Mouse (Mus musculus) liver, embryonic 15.5 days (tissue): ENCODE results near the gene Tbx3. TPM values are rescaled to one million over a fixed set of nuclear protein-coding genes. Genes with fewer than 3 reads are reported as not detected.

Experiments
- ATAC-seq: fragments of 200-750 bp; cut with Nextera tagmentation; 2 replicates; pipeline ENCODE4 v1.8.0; 2017; ENCODE audit warnings: moderate number of reproducible peaks, mild to moderate bottlenecking, moderate library complexity; ENCODE audit not compliant: insufficient read depth
- H3K27ac ChIP-seq: fragments of 300-500 bp; sonication (generic); replicated peaks from 2 replicates; pipeline ENCODE4 v1.5.1; 2015; ENCODE audit warnings: mild to moderate bottlenecking, inconsistent platforms
- H3K27me3 ChIP-seq: fragments of 300-500 bp; sonication (generic); 2 replicates; pipeline ENCODE4 v1.6.1; 2015; ENCODE audit warnings: mild to moderate bottlenecking, inconsistent platforms
- H3K36me3 ChIP-seq: fragments of 300-500 bp; sonication (generic); replicated peaks from 2 replicates; pipeline ENCODE4 v1.6.1; 2015; ENCODE audit warnings: moderate library complexity, mild to moderate bottlenecking, inconsistent platforms
- H3K4me1 ChIP-seq: fragments of 300-500 bp; sonication (generic); replicated peaks from 2 replicates; pipeline ENCODE4 v1.6.1; 2015; ENCODE audit warnings: inconsistent platforms
- H3K4me2 ChIP-seq: fragments of 300-500 bp; sonication (generic); 2 replicates; pipeline ENCODE4 v1.6.1; 2015; ENCODE audit warnings: moderate library complexity, mild to moderate bottlenecking, inconsistent platforms
- H3K4me3 ChIP-seq: fragments of 300-500 bp; sonication (generic); replicated peaks from 2 replicates; pipeline ENCODE4 v1.5.1; 2015; ENCODE audit warnings: mild to moderate bottlenecking, inconsistent platforms
- H3K9ac ChIP-seq: fragments of 300-500 bp; sonication (generic); 2 replicates; pipeline ENCODE4 v1.6.1; 2015; ENCODE audit warnings: moderate library complexity, mild to moderate bottlenecking, inconsistent platforms
- H3K9me3 ChIP-seq: fragments of 300-500 bp; sonication (generic); replicated peaks from 2 replicates; pipeline ENCODE4 v1.6.1; 2016; ENCODE audit warnings: inconsistent platforms
- WGBS: fragments of 180-500 bp; shearing (Covaris S2); methylation state at CpG from one replicate; pipeline ENCODE4 v1.1.7; 2015; ENCODE audit warnings: mixed read lengths; ENCODE audit not compliant: insufficient replicate concordance; 5-methylcytosine and 5-hydroxymethylcytosine counted together
- polyA plus RNA-seq: library from polyadenylated mRNA; unstranded; fragments of >200 nt; fragmentation: Nextera tagmentation; extraction: Ambion mirVana; gene quantifications from 2 replicates; pipeline ENCODE4 v1.2.1, GENCODE M21; 2015

The Tbx3 gene
- polyA plus RNA-seq, 1 experiment from 2014 or later, result 2.6 TPM

DNA sequence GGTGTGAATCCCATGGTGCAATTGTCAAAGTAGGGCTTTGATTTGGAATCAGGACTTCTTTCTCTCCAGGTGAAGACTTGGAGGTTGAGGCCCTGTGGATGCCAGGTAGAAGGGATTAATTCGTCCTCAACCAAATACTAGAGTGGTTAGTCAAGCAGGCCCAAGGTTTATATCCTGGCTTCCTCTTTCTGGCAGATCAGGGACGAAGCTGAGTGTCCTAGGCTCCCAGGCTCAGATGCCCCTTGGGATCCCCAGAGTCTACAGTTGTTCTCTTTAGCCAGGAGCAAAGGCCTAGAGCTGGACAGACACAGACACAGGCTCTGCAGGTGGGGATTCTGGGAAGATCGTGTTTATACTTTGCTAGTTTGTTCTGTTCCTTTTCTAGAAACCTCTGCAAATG is 17.8 kb downstream of the Tbx3 start:
- 0 out of 2 replicates have a peak, but pooled peaks cover under 1% of the 10 kb centered on the region for H3K4me1 ChIP-seq
- peaks cover 82% of the 10 kb centered on the region for H3K27me3 ChIP-seq
- no peak overlapping the region for H3K9ac ChIP-seq
- no peak overlapping the region for H3K4me3 ChIP-seq
- H3K4me2 ChIP-seq, result no peak overlapping the region
- WGBS, result 19% methylated on average over 3 of the region's 3 CpGs
- no peaks in the 10 kb centered on the region for H3K36me3 ChIP-seq
- H3K9me3 ChIP-seq, result no peaks in the 10 kb centered on the region
- no peak for ATAC-seq
- H3K27ac ChIP-seq, result no peak overlapping the region

- WGBS, result 16% methylated on average over 8 of the region's 8 CpGs
- H3K4me2 ChIP-seq, result no peak overlapping the region
- H3K27me3 ChIP-seq, result peaks cover 75% of the 10 kb centered on the region
- no peak overlapping the region for H3K27ac ChIP-seq
- no peak overlapping the region for H3K9ac ChIP-seq
- no peaks in the 10 kb centered on the region for H3K4me1 ChIP-seq
- H3K36me3 ChIP-seq, result no peaks in the 10 kb centered on the region
- no peak for ATAC-seq
- no peaks in the 10 kb centered on the region for H3K9me3 ChIP-seq
- H3K4me3 ChIP-seq, result no peak overlapping the region
Measured at GRCm38 (mm10) chr5:119688914-119689420, 18.5 kb downstream of the Tbx3 start.

DNA sequence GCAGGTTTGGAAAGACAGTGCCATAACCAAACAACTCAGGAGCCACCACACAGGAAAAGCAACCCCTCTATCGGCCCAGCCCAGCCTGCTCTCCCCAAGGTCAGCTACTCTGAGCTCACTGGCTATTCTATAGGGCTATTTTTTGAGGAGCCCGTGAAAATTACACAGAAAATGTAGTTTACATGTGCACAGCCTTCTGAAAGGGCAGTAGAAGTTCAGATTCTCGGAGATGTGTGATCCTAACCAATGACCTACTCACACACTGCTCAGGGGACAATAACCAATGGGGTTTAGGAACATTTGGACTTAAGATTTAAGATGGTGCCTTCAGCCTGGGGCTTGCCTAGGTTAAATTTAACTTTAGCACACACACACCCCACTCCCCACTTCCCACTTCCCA is 19.0 kb downstream of the Tbx3 start:
- no peak overlapping the region for H3K27ac ChIP-seq
- no peak overlapping the region for H3K4me2 ChIP-seq
- H3K4me1 ChIP-seq, result no peaks in the 10 kb centered on the region
- 19% methylated on average over 3 of the region's 3 CpGs for WGBS
- peaks cover 71% of the 10 kb centered on the region for H3K27me3 ChIP-seq
- no peak for ATAC-seq
- H3K36me3 ChIP-seq, result no peaks in the 10 kb centered on the region
- H3K9ac ChIP-seq, result no peak overlapping the region
- no peak overlapping the region for H3K4me3 ChIP-seq
- H3K9me3 ChIP-seq, result no peaks in the 10 kb centered on the region

DNA sequence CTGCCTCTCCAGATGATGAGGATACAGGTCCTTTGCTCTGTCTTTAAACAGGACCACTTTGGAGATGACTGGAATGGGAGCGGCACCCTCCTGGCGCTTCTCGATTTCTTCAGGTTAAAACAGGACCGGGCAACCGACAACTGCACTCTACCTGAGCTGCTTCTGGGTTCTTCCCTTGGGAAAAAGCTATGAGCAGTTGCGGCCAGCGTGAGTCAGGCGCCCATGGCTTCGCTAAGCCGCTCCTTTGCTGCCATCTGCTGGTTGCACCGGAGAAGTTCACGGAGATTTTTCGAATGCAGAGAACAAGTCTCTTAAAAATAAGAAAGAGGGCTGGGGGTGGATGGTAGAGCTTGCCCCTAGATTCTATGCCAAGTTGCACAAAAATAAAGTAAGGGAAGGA is 20.6 kb downstream of the Tbx3 start:
- Histone ChIP-seq H3K4me2 (no peak overlapping the region), H3K27me3 (peaks cover 56% of the 10 kb centered on the region), H3K27ac (no peak overlapping the region), H3K36me3 (no peaks in the 10 kb centered on the region), H3K9me3 (no peaks in the 10 kb centered on the region), H3K9ac (no peak overlapping the region), H3K4me1 (no peaks in the 10 kb centered on the region), H3K4me3 (no peak overlapping the region)
- no peak for ATAC-seq
- 1% methylated on average over 13 of the region's 13 CpGs for WGBS

DNA sequence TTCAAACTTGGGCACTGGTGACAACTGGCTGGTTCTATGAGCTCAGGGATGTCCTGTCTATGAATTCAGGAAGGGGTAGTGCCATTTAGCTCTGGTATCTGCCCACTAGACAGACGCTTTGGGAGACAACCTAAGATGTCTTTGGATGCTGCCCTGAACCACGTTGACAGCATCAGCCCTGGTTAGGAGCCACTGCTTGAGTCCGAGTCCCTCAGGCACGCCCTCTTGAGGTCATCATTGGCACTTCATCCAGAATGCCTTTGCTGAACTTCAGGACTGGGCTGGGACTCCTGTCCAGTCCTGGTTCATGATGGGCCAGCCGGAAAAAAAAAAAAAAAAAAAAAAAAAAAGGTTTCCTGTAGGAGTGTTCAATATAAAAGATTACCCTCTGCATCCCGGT is 22.0 kb downstream of the Tbx3 start:
- no peak overlapping the region for H3K9ac ChIP-seq

DNA sequence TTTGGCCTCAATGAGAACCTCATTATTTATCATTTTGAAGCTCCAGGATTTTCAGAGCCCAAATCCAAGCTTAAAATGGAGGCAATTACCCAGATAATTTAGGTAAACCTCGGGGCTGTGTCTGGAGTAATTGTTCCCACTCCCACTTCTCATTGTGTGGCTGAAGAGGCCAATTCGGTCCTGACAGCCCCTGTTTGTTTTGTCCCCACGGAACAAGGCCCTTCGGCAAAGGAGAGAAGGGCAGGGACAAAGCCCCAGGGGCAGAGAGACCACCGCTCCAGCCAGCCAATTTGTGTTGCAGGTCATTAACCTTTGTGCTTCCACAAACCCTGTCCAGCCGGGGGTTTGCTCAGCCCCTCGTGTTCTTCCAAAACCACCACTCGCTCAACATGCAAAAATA is 24.4 kb downstream of the Tbx3 start:
- Histone ChIP-seq H3K9me3 (no peaks in the 10 kb centered on the region), H3K27me3 (peaks cover 17% of the 10 kb centered on the region), H3K4me3 (no peak overlapping the region), H3K36me3 (no peaks in the 10 kb centered on the region), H3K27ac (no peak overlapping the region), H3K4me1 (no peaks in the 10 kb centered on the region), H3K4me2 (no peak overlapping the region), H3K9ac (no peak overlapping the region)
- 35% methylated on average over 8 of the region's 8 CpGs for WGBS
- ATAC-seq, result no peak

More for the DNA sequence above, 22.0 kb downstream of the Tbx3 start:
- WGBS, result 19% methylated on average over 6 of the region's 6 CpGs
- H3K4me3 ChIP-seq, result no peak overlapping the region
- no peak for ATAC-seq
- peaks cover 42% of the 10 kb centered on the region for H3K27me3 ChIP-seq
- H3K4me2 ChIP-seq, result no peak overlapping the region
- H3K36me3 ChIP-seq, result no peaks in the 10 kb centered on the region
- no peaks in the 10 kb centered on the region for H3K4me1 ChIP-seq
- H3K27ac ChIP-seq, result no peak overlapping the region
- H3K9me3 ChIP-seq, result no peaks in the 10 kb centered on the region

DNA sequence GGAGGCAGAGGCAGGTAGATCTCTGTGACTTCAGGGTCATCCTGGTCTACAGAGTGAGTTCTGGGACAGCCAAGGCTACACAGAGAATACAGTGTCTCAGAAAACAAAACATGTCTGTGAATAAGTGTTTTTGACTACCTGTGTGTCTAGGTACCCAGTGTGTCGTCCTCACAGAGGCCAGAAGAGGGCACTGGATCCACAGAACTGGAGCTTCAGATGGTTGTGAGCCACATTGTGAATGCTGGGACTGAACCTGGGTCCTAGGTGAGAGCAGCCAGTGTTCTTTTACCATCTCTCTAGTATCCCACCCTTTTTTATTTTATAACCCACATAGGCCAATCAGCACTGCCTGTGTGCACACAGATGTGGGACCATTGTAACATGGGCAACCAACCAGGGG is 32.6 kb downstream of the Tbx3 start:
- Histone ChIP-seq H3K4me1 (no peaks in the 10 kb centered on the region), H3K36me3 (no peaks in the 10 kb centered on the region), H3K9me3 (no peaks in the 10 kb centered on the region), H3K27ac (no peak overlapping the region), H3K4me2 (no peak overlapping the region), H3K27me3 (peaks cover 38% of the 10 kb centered on the region), H3K4me3 (no peak overlapping the region), H3K9ac (no peak overlapping the region)
- ATAC-seq, result no peak
- WGBS, result 36% methylated on average over 1 of the region's 1 CpGs

DNA sequence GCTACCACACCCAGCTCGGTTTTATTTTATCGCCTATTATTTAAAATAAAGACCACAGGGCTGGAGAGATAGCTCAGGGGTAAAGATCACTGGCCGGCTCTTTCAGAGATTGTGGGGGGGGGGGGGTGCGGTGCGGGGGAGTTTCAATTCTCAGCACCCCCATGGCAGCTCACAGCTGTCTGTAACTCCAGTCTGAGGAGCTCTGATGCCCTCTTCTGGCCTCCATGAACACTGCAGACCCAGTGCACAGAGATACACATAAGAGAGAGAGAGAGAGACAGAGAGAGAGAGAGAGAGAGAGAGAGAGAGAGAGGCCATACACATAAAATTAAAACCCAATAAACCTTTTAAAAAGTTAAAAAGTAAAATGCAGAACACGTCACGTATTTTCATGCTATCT is 34.4 kb downstream of the Tbx3 start:
- H3K27me3 ChIP-seq, result peaks cover 42% of the 10 kb centered on the region
- no peaks in the 10 kb centered on the region for H3K36me3 ChIP-seq
- no peak overlapping the region for H3K4me2 ChIP-seq
- no peak for ATAC-seq
- H3K4me1 ChIP-seq, result no peaks in the 10 kb centered on the region
- no peak overlapping the region for H3K4me3 ChIP-seq
- H3K9me3 ChIP-seq, result no peaks in the 10 kb centered on the region
- WGBS, result 47% methylated on average over 7 of the region's 7 CpGs
- H3K27ac ChIP-seq, result no peak overlapping the region
- H3K9ac ChIP-seq, result no peak overlapping the region

DNA sequence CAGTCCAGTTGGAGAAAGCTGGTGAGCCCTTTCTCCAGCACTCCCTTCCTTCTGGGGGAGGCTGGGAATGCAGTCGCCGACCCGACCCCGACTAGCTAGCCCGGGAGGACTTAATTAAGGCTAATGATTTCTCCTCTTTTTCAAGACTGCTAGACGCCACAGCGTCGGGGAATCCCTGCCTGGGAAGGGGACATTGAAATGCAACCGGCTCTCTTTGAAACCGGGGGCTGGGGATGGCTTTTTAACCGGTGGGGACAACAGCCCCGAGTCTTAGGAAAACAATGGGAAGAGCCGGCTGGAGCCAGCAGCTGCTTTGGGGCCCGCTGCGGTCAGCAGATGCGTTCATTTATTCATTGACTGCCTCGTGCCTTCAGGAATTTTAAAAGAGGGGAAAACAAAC is 36.0 kb downstream of the Tbx3 start:
- Histone ChIP-seq H3K9me3 (no peaks in the 10 kb centered on the region), H3K4me3 (no peak overlapping the region), H3K27ac (no peak overlapping the region), H3K4me2 (no peak overlapping the region), H3K9ac (no peak overlapping the region), H3K4me1 (no peaks in the 10 kb centered on the region), H3K27me3 (peaks cover 42% of the 10 kb centered on the region), H3K36me3 (no peaks in the 10 kb centered on the region)
- ATAC-seq, result no peak
- 3% methylated on average over 17 of the region's 17 CpGs for WGBS

GRCm38 (mm10) chr5:119708850-119709585 is 38.5 kb downstream of the Tbx3 start:
- H3K4me2 ChIP-seq, result no peak overlapping the region
- H3K9me3 ChIP-seq, result no peaks in the 10 kb centered on the region
- ATAC-seq, result no peak
- H3K36me3 ChIP-seq, result no peaks in the 10 kb centered on the region
- H3K27ac ChIP-seq, result no peak overlapping the region
- peaks cover 29% of the 10 kb centered on the region for H3K27me3 ChIP-seq
- no peak overlapping the region for H3K9ac ChIP-seq
- no peak overlapping the region for H3K4me3 ChIP-seq
- WGBS, result 67% methylated on average over 14 of the region's 14 CpGs
- H3K4me1 ChIP-seq, result no peaks in the 10 kb centered on the region

GRCm38 (mm10) chr5:119709826-119710559 is 39.5 kb downstream of the Tbx3 start:
- ATAC-seq, result no peak

More at GRCm38 (mm10) chr5:119709826-119710559, 39.5 kb downstream of the Tbx3 start:
- Histone ChIP-seq H3K4me3 (no peak overlapping the region), H3K27me3 (peaks cover 29% of the 10 kb centered on the region), H3K9me3 (no peaks in the 10 kb centered on the region), H3K36me3 (no peaks in the 10 kb centered on the region), H3K9ac (no peak overlapping the region), H3K4me1 (no peaks in the 10 kb centered on the region), H3K4me2 (no peak overlapping the region), H3K27ac (no peak overlapping the region)
- WGBS, result 49% methylated on average over 18 of the region's 18 CpGs
